Mouse (Mus musculus) spleen, adult 12 weeks (tissue): ENCODE data around the gene Bcam.

Experiments used
- DNase-seq: peaks from one replicate; pipeline ENCODE4 v3.0.0; 2022; ENCODE audit warnings: low spot score

Gene Bcam

GRCm38 (mm10) chr7:19722754-19723195 lies 48.0 kb downstream of the Bcam start:
- no peak for DNase-seq

GRCm38 (mm10) chr7:19719200-19719599 lies 51.6 kb downstream of the Bcam start:
- no peak for DNase-seq

GRCm38 (mm10) chr7:19718297-19718952 lies 52.4 kb downstream of the Bcam start:
- no peak for DNase-seq

- DNase-seq: no peak
These were observed 53.5 kb downstream of the Bcam start for GRCm38 (mm10) chr7:19717346-19717745.

GRCm38 (mm10) chr7:19716822-19717221 lies 54.0 kb downstream of the Bcam start:
- DNase-seq: no peak

GRCm38 (mm10) chr7:19716055-19716682 lies 54.6 kb downstream of the Bcam start:
- DNase-seq: no peak

- peak; percentile 99 for DNase-seq
These were observed 55.4 kb downstream of the Bcam start, which contains the start of gene Tomm40 for GRCm38 (mm10) chr7:19715239-19716054. Gene Tomm40 (minus strand): TSS chr7:19715438.

- DNase-seq: no peak
These were observed 56.0 kb downstream of the Bcam start for GRCm38 (mm10) chr7:19714836-19715235.

GRCm38 (mm10) chr7:19713598-19713997 lies 57.2 kb downstream of the Bcam start:
- DNase-seq: no peak

GRCm38 (mm10) chr7:19713196-19713595 lies 57.6 kb downstream of the Bcam start:
- no peak for DNase-seq

GRCm38 (mm10) chr7:19712414-19712813 lies 58.4 kb downstream of the Bcam start:
- no peak for DNase-seq

- no peak for DNase-seq
These were observed 60.2 kb downstream of the Bcam start for GRCm38 (mm10) chr7:19710650-19711049.
